Mouse (Mus musculus) C2C12 (cell line): ENCODE measurements around the gene 4930579F01Rik.

Source experiments
- CTCF ChIP-seq: IDR thresholded peaks from one replicate; pipeline ENCODE4 v1.5.1; 2011; ENCODE audit not compliant: control insufficient read depth, insufficient read depth, insufficient read length
- FOSL1 ChIP-seq: IDR thresholded peaks from one replicate; pipeline ENCODE4 v1.8.0; 2011; ENCODE audit warnings: mild to moderate bottlenecking, low read length; ENCODE audit not compliant: poor library complexity, insufficient read depth, severe bottlenecking
- MAX ChIP-seq: IDR thresholded peaks from one replicate; pipeline ENCODE4 v1.6.1; 2011; ENCODE audit warnings: mild to moderate bottlenecking, control low read depth
- MYOD1 ChIP-seq: IDR thresholded peaks from one replicate; pipeline ENCODE4 v1.6.1; 2011; ENCODE audit warnings: low read depth; ENCODE audit not compliant: control insufficient read depth, insufficient read length
- MYOG ChIP-seq: IDR thresholded peaks from one replicate; pipeline ENCODE4 v1.6.1; 2011; ENCODE audit not compliant: control insufficient read depth, insufficient read length; ENCODE audit errors: extremely low read depth
- USF1 ChIP-seq: IDR thresholded peaks from one replicate; pipeline ENCODE4 v1.6.1; 2011; ENCODE audit warnings: low read depth, mild to moderate bottlenecking, control low read depth, moderate library complexity

- no peak for TF ChIP-seq MAX
- no peak for TF ChIP-seq MYOD1
- no peak for TF ChIP-seq MYOG
- TF ChIP-seq CTCF = no peak
- TF ChIP-seq USF1 = no peak
- TF ChIP-seq FOSL1 = no peak
Measured at GRCm38 (mm10) chr3:138208821-138209220, 15.2 kb upstream of the 4930579F01Rik start.
